Mouse (Mus musculus) stomach, postnatal 0 days (tissue): ENCODE measurements at regions not wholly inside any gene's neighbourhood (a gene's known extent, or its start where the extent isn't known, plus 50 kb on each side); places are given as distances from the start of the nearest gene placed in this dataset.

Source experiments
- CTCF ChIP-seq: IDR thresholded peaks from 2 replicates; pipeline ENCODE4 v1.5.1; 2016; ENCODE audit warnings: antibody characterized with exemption, low read depth, mild to moderate bottlenecking, moderate library complexity
- EP300 ChIP-seq: optimal IDR thresholded peaks from 2 replicates; pipeline ENCODE3; 2016; ENCODE audit warnings: antibody characterized with exemption

- TF ChIP-seq CTCF (no peak), EP300 (no peak)
These were observed 95.8 kb upstream of the Twist2 start for GRCm38 (mm10) chr1:91705451-91705850.
